Mouse (Mus musculus) ES-E14 (cell line): Measurements from ENCODE around the gene Tmem176a.

ENCODE experiments used
- CHD2 ChIP-seq: IDR thresholded peaks from 2 replicates; pipeline ENCODE4 v1.6.1; 2014; ENCODE audit warnings: mild to moderate bottlenecking, low read depth, low read length, inconsistent platforms
- HCFC1 ChIP-seq: IDR thresholded peaks from 2 replicates; pipeline ENCODE4 v1.6.1; 2012; ENCODE audit warnings: low read length, inconsistent platforms, borderline replicate concordance; ENCODE audit not compliant: insufficient read depth
- ZC3H11A ChIP-seq: IDR thresholded peaks from 2 replicates; pipeline ENCODE4 v1.6.1; 2012; ENCODE audit warnings: low read depth, mild to moderate bottlenecking, inconsistent platforms, low read length, borderline replicate concordance

- TF ChIP-seq ZC3H11A (no peak), HCFC1 (no peak), CHD2 (no peak)
These were observed 21.0 kb downstream of the Tmem176a start for GRCm38 (mm10) chr6:48861616-48862280.
